Mouse (Mus musculus) liver, embryonic 12.5 days (tissue): ENCODE measurements at regions not wholly inside any gene's neighbourhood (a gene's known extent, or its start where the extent isn't known, plus 50 kb on each side); places are given as distances from the start of the nearest gene placed in this dataset.

ENCODE experiments used
- ATAC-seq: fragments of 200-750 bp; cut with Nextera tagmentation; 2 replicates; pipeline ENCODE4 v1.8.0; 2017; ENCODE audit warnings: moderate number of reproducible peaks, mild to moderate bottlenecking, moderate library complexity
- H3K27ac ChIP-seq: fragments of 300-500 bp; sonication (generic); 2 replicates; pipeline ENCODE4 v1.5.1; 2016; ENCODE audit warnings: mild to moderate bottlenecking
- H3K27me3 ChIP-seq: fragments of 300-500 bp; sonication (generic); replicated peaks from 2 replicates; pipeline ENCODE4 v1.6.1; 2016; ENCODE audit warnings: mild to moderate bottlenecking, moderate library complexity
- H3K36me3 ChIP-seq: fragments of 300-500 bp; sonication (generic); 2 replicates; pipeline ENCODE4 v1.6.1; 2016; ENCODE audit warnings: mild to moderate bottlenecking, moderate library complexity
- H3K4me1 ChIP-seq: fragments of 300-500 bp; sonication (generic); 2 replicates; pipeline ENCODE4 v1.6.1; 2016
- H3K4me2 ChIP-seq: fragments of 300-500 bp; sonication (generic); 2 replicates; pipeline ENCODE4 v1.6.1; 2016; ENCODE audit warnings: mild to moderate bottlenecking, moderate library complexity
- H3K4me3 ChIP-seq: fragments of 300-500 bp; sonication (generic); 2 replicates; pipeline ENCODE4 v1.5.1; 2016; ENCODE audit warnings: mild to moderate bottlenecking, moderate library complexity
- H3K9ac ChIP-seq: fragments of 300-500 bp; sonication (generic); 2 replicates; pipeline ENCODE4 v1.6.1; 2016; ENCODE audit warnings: mild to moderate bottlenecking, moderate library complexity
- H3K9me3 ChIP-seq: fragments of 300-500 bp; sonication (generic); replicated peaks from 2 replicates; pipeline ENCODE4 v1.6.1; 2016; ENCODE audit warnings: mild to moderate bottlenecking, moderate library complexity
- WGBS: fragments of 180-500 bp; shearing (Covaris S2); methylation state at CpG from one replicate; pipeline ENCODE4 v1.1.7; 2016; ENCODE audit not compliant: insufficient replicate concordance; 5-methylcytosine and 5-hydroxymethylcytosine counted together

GRCm38 (mm10) chr9:61258100-61258499, 114.1 kb upstream of the Tle3 start:
- Histone ChIP-seq H3K4me2 (no peak overlapping the region), H3K9ac (no peak overlapping the region), H3K4me3 (no peak overlapping the region), H3K27me3 (peaks cover 14% of the 10 kb centered on the region), H3K27ac (no peak overlapping the region), H3K4me1 (peaks cover 4% of the 10 kb centered on the region; the same call in 1 of the 2 replicates), H3K36me3 (no peaks in the 10 kb centered on the region), H3K9me3 (no peaks in the 10 kb centered on the region)
- ATAC-seq, result no peak
- WGBS, result 60% methylated on average over 5 of the region's 5 CpGs

GRCm38 (mm10) chr9:61259421-61260174, 112.6 kb upstream of the Tle3 start:
- Histone ChIP-seq H3K27me3 (peaks cover 14% of the 10 kb centered on the region), H3K9ac (no peak overlapping the region), H3K4me2 (no peak overlapping the region), H3K36me3 (no peaks in the 10 kb centered on the region), H3K4me3 (no peak overlapping the region), H3K4me1 (peaks cover 4% of the 10 kb centered on the region; the same call in 1 of the 2 replicates), H3K27ac (no peak overlapping the region), H3K9me3 (no peaks in the 10 kb centered on the region)
- no peak for ATAC-seq
- WGBS, result 19% methylated on average over 7 of the region's 7 CpGs

GRCm38 (mm10) chr9:61261263-61261662, 110.9 kb upstream of the Tle3 start:
- Histone ChIP-seq H3K27ac (no peak overlapping the region), H3K9me3 (no peaks in the 10 kb centered on the region), H3K4me1 (peaks cover 4% of the 10 kb centered on the region; the same call in 1 of the 2 replicates), H3K4me3 (no peak overlapping the region), H3K36me3 (no peaks in the 10 kb centered on the region), H3K4me2 (no peak overlapping the region), H3K9ac (no peak overlapping the region), H3K27me3 (peaks cover 14% of the 10 kb centered on the region)
- ATAC-seq, result no peak
- 53% methylated on average over 6 of the region's 6 CpGs for WGBS

GRCm38 (mm10) chr9:61261739-61262333, 110.3 kb upstream of the Tle3 start:
- peaks cover 14% of the 10 kb centered on the region for H3K27me3 ChIP-seq
- WGBS, result 51% methylated on average over 12 of the region's 12 CpGs
- H3K4me2 ChIP-seq, result no peak overlapping the region
- H3K4me3 ChIP-seq, result no peak overlapping the region
- no peak overlapping the region for H3K27ac ChIP-seq
- no peak for ATAC-seq
- H3K4me1 ChIP-seq, result peaks cover 4% of the 10 kb centered on the region; the same call in 1 of the 2 replicates
- no peaks in the 10 kb centered on the region for H3K9me3 ChIP-seq
- H3K36me3 ChIP-seq, result no peaks in the 10 kb centered on the region
- no peak overlapping the region for H3K9ac ChIP-seq

GRCm38 (mm10) chr9:61263335-61263734, 108.8 kb upstream of the Tle3 start:
- 59% methylated on average over 4 of the region's 4 CpGs for WGBS
- ATAC-seq, result no peak

GRCm38 (mm10) chr9:61265466-61265865, 106.7 kb upstream of the Tle3 start:
- Histone ChIP-seq H3K9me3 (no peaks in the 10 kb centered on the region), H3K9ac (no peak overlapping the region), H3K27me3 (peaks cover 26% of the 10 kb centered on the region), H3K4me1 (no peaks in the 10 kb centered on the region), H3K36me3 (no peaks in the 10 kb centered on the region), H3K4me2 (no peak overlapping the region), H3K4me3 (no peak overlapping the region), H3K27ac (no peak overlapping the region)
- no peak for ATAC-seq
- WGBS, result 61% methylated on average over 5 of the region's 5 CpGs

More at GRCm38 (mm10) chr9:61263335-61263734, 108.8 kb upstream of the Tle3 start:
- Histone ChIP-seq H3K9ac (no peak overlapping the region), H3K27me3 (peaks cover 20% of the 10 kb centered on the region), H3K4me3 (no peak overlapping the region), H3K4me1 (peaks cover 4% of the 10 kb centered on the region; the same call in 1 of the 2 replicates), H3K9me3 (no peaks in the 10 kb centered on the region), H3K27ac (no peak overlapping the region), H3K36me3 (no peaks in the 10 kb centered on the region), H3K4me2 (no peak overlapping the region)

GRCm38 (mm10) chr9:61266992-61267391, 105.2 kb upstream of the Tle3 start:
- no peak overlapping the region for H3K27ac ChIP-seq
- no peaks in the 10 kb centered on the region for H3K36me3 ChIP-seq
- H3K27me3 ChIP-seq, result peaks cover 26% of the 10 kb centered on the region
- 62% methylated on average over 6 of the region's 6 CpGs for WGBS
- ATAC-seq, result no peak
- no peak overlapping the region for H3K9ac ChIP-seq
- H3K9me3 ChIP-seq, result no peaks in the 10 kb centered on the region
- no peak overlapping the region for H3K4me2 ChIP-seq
- no peak overlapping the region for H3K4me3 ChIP-seq
- no peaks in the 10 kb centered on the region for H3K4me1 ChIP-seq

GRCm38 (mm10) chr9:61267541-61267940, 104.6 kb upstream of the Tle3 start:
- Histone ChIP-seq H3K9ac (no peak overlapping the region), H3K27ac (no peak overlapping the region), H3K36me3 (no peaks in the 10 kb centered on the region), H3K9me3 (no peaks in the 10 kb centered on the region), H3K27me3 (peaks cover 30% of the 10 kb centered on the region), H3K4me2 (no peak overlapping the region), H3K4me1 (no peaks in the 10 kb centered on the region), H3K4me3 (no peak overlapping the region)
- WGBS, result 67% methylated on average over 4 of the region's 4 CpGs
- ATAC-seq, result no peak

GRCm38 (mm10) chr9:61268162-61268561, 104.0 kb upstream of the Tle3 start:
- no peak overlapping the region for H3K9ac ChIP-seq
- H3K27me3 ChIP-seq, result peaks cover 35% of the 10 kb centered on the region
- ATAC-seq, result no peak
- WGBS, result 41% methylated on average over 2 of the region's 2 CpGs
- H3K9me3 ChIP-seq, result no peaks in the 10 kb centered on the region
- H3K4me2 ChIP-seq, result no peak overlapping the region
- H3K4me1 ChIP-seq, result no peaks in the 10 kb centered on the region
- no peak overlapping the region for H3K27ac ChIP-seq
- no peak overlapping the region for H3K4me3 ChIP-seq
- H3K36me3 ChIP-seq, result no peaks in the 10 kb centered on the region

GRCm38 (mm10) chr9:61268681-61269080, 103.5 kb upstream of the Tle3 start:
- H3K36me3 ChIP-seq, result no peaks in the 10 kb centered on the region
- H3K9ac ChIP-seq, result no peak overlapping the region
- no peak for ATAC-seq
- H3K4me2 ChIP-seq, result no peak overlapping the region
- H3K4me3 ChIP-seq, result no peak overlapping the region
- 65% methylated on average over 2 of the region's 2 CpGs for WGBS
- H3K9me3 ChIP-seq, result no peaks in the 10 kb centered on the region
- H3K27me3 ChIP-seq, result peaks cover 41% of the 10 kb centered on the region
- H3K4me1 ChIP-seq, result no peaks in the 10 kb centered on the region
- no peak overlapping the region for H3K27ac ChIP-seq

GRCm38 (mm10) chr9:61269151-61269870, 102.9 kb upstream of the Tle3 start:
- no peak overlapping the region for H3K27ac ChIP-seq
- H3K27me3 ChIP-seq, result peaks cover 46% of the 10 kb centered on the region
- no peaks in the 10 kb centered on the region for H3K9me3 ChIP-seq
- H3K4me2 ChIP-seq, result no peak overlapping the region
- H3K9ac ChIP-seq, result no peak overlapping the region
- no peak overlapping the region for H3K4me3 ChIP-seq
- H3K4me1 ChIP-seq, result no peaks in the 10 kb centered on the region
- no peak for ATAC-seq
- H3K36me3 ChIP-seq, result no peaks in the 10 kb centered on the region
- 55% methylated on average over 5 of the region's 5 CpGs for WGBS

- H3K4me3 ChIP-seq, result no peak overlapping the region
- ATAC-seq, result no peak
- no peak overlapping the region for H3K27ac ChIP-seq
- no peaks in the 10 kb centered on the region for H3K9me3 ChIP-seq
- no peaks in the 10 kb centered on the region for H3K4me1 ChIP-seq
- H3K4me2 ChIP-seq, result no peak overlapping the region
- 58% methylated on average over 1 of the region's 1 CpGs for WGBS
- peaks cover 59% of the 10 kb centered on the region for H3K27me3 ChIP-seq
- no peaks in the 10 kb centered on the region for H3K36me3 ChIP-seq
- H3K9ac ChIP-seq, result no peak overlapping the region
These were observed 100.9 kb upstream of the Tle3 start for GRCm38 (mm10) chr9:61271243-61271642.
